Mouse (Mus musculus) midbrain, postnatal 0 days (tissue): ENCODE data around the gene Ifnlr1. TPM values are rescaled to one million over a fixed set of nuclear protein-coding genes. Genes with fewer than 3 reads are reported as not detected.

ENCODE experiments used
- ATAC-seq: fragments of 200-750 bp; cut with Nextera tagmentation; 2 replicates; pipeline ENCODE4 v1.8.0; 2017; ENCODE audit warnings: moderate number of reproducible peaks, mild to moderate bottlenecking, moderate TSS enrichment, moderate library complexity; ENCODE audit not compliant: low FRiP score
- DNase-seq: peaks from one replicate; pipeline ENCODE4 v3.0.0-alpha.2; 2015; ENCODE audit warnings: low spot score
- H3K27ac ChIP-seq: fragments of 300-500 bp; sonication (generic); 2 replicates; pipeline ENCODE4 v1.5.1; 2014; ENCODE audit warnings: low read depth, mild to moderate bottlenecking, low read length, mixed read lengths
- H3K27me3 ChIP-seq: fragments of 300-500 bp; sonication (generic); 2 replicates; pipeline ENCODE4 v1.6.1; 2014; ENCODE audit warnings: low read length, control low read depth, mixed read lengths; ENCODE audit not compliant: insufficient read depth
- H3K36me3 ChIP-seq: fragments of 300-500 bp; sonication (generic); 2 replicates; pipeline ENCODE4 v1.6.1; 2014; ENCODE audit warnings: low read length, control low read depth, mixed read lengths; ENCODE audit not compliant: insufficient read depth
- H3K4me1 ChIP-seq: fragments of 300-500 bp; sonication (generic); 2 replicates; pipeline ENCODE4 v1.6.1; 2014; ENCODE audit warnings: mild to moderate bottlenecking, control low read depth, antibody characterized with exemption, low read length, mixed read lengths; ENCODE audit not compliant: insufficient read depth
- H3K4me2 ChIP-seq: fragments of 300-500 bp; sonication (generic); 2 replicates; pipeline ENCODE4 v1.6.1; 2014; ENCODE audit warnings: low read depth, mild to moderate bottlenecking, low read length, mixed read lengths; ENCODE audit not compliant: poor library complexity, severe bottlenecking
- H3K4me3 ChIP-seq: fragments of 300-500 bp; sonication (generic); 2 replicates; pipeline ENCODE4 v1.5.1; 2014; ENCODE audit warnings: low read depth, mild to moderate bottlenecking, low read length, moderate library complexity
- H3K9ac ChIP-seq: fragments of 300-500 bp; sonication (generic); replicated peaks from 2 replicates; pipeline ENCODE4 v1.6.1; 2014; ENCODE audit warnings: mild to moderate bottlenecking, low read length, moderate library complexity, mixed read lengths; ENCODE audit not compliant: poor library complexity, severe bottlenecking
- H3K9me3 ChIP-seq: fragments of 300-500 bp; sonication (generic); 2 replicates; pipeline ENCODE4 v1.6.1; 2016; ENCODE audit warnings: low read length, control low read depth
- CTCF ChIP-seq: IDR thresholded peaks from 2 replicates; pipeline ENCODE4 v1.5.1; 2016; ENCODE audit warnings: antibody characterized with exemption, mild to moderate bottlenecking
- WGBS: fragments of 180-500 bp; shearing (Covaris S2); extraction: QIAGEN DNeasy Blood & Tissue Kit; methylation state at CpG from one replicate; pipeline ENCODE4 v1.1.7; 2014; 5-methylcytosine and 5-hydroxymethylcytosine counted together
- polyA plus RNA-seq: library from polyadenylated mRNA; unstranded; fragments of >200 nt; fragmentation: Nextera tagmentation; extraction: Ambion mirVana; gene quantifications from 2 replicates; pipeline ENCODE4 v1.2.1, GENCODE M21; 2015
- total RNA-seq: library from RNA; depleted of rRNA; stranded (reverse); fragments of >200 nt; gene quantifications from 2 replicates; pipeline ENCODE4 v1.2.3, GENCODE M21; 2014

Gene Ifnlr1
- total and polyA plus RNA-seq, 2 experiments from 2014 or later, result 0.10 to 0.22 TPM

DNA sequence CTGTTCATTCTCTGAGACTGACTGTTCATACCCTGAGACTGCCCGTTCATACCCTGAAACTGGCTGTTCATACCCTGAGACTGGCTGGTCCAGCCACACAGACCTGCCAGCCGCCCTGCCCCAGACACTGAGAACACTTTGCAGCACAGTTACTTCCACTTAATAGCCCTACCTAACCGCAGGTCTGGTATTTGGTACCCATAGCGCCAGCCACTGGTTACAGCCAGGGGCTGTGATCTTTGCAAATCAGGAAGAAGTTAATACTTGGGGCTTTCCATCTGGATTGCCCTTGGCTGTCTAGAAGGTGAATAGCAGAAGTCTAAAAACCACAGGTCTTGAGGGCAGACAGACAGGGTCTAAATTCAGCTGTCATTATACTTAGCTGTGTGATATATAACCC lies 6.8 kb upstream of the Ifnlr1 start:
- Histone ChIP-seq H3K4me2 (no peak overlapping the region), H3K27ac (no peak overlapping the region), H3K9ac (no peak overlapping the region), H3K4me1 (no peaks in the 10 kb centered on the region), H3K27me3 (no peaks in the 10 kb centered on the region), H3K9me3 (no peaks in the 10 kb centered on the region), H3K4me3 (no peak overlapping the region), H3K36me3 (no peaks in the 10 kb centered on the region)
- WGBS, result 80% methylated on average over 4 of the region's 4 CpGs
- DNase-seq, result no peak
- TF ChIP-seq CTCF, result no peak
- no peak for ATAC-seq

DNA sequence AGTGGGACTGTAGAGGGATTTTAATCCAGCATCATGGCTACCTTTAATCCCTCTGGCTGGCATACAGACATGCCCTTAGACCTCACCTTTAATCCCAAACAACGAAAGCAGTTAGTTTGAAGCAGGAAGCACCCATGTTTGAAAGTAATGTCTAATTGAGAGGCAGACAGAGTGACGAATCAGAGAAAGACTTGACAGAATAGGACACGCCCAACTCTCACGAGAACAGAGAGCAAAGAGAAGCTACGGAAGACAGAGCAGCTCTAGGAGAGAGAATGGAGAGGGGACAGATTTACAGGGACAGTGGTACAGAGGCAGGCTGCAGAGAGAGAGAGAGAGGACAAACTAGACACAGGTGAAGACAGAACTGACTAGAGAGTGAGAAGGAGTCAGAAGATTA lies 4.3 kb upstream of the Ifnlr1 start:
- no peak for ATAC-seq
- H3K27me3 ChIP-seq, result peaks cover 7% of the 10 kb centered on the region; the same call in 1 of the 2 replicates
- no peak overlapping the region for H3K27ac ChIP-seq
- TF ChIP-seq CTCF, result no peak
- H3K4me1 ChIP-seq, result no peaks in the 10 kb centered on the region
- no peak overlapping the region for H3K4me3 ChIP-seq
- H3K9ac ChIP-seq, result no peak overlapping the region
- H3K9me3 ChIP-seq, result no peaks in the 10 kb centered on the region
- H3K4me2 ChIP-seq, result no peak overlapping the region
- DNase-seq, result no peak
- H3K36me3 ChIP-seq, result no peaks in the 10 kb centered on the region
- WGBS, result 68% methylated on average over 5 of the region's 5 CpGs

- peak; percentile 47 for DNase-seq
- Histone ChIP-seq H3K4me2 (no peak overlapping the region), H3K9ac (no peak overlapping the region), H3K27me3 (peaks cover 18% of the 10 kb centered on the region; the same call in 1 of the 2 replicates), H3K4me3 (no peak overlapping the region), H3K36me3 (no peaks in the 10 kb centered on the region), H3K27ac (no peak overlapping the region), H3K9me3 (no peaks in the 10 kb centered on the region), H3K4me1 (no peaks in the 10 kb centered on the region)
- peak; percentile 79 for TF ChIP-seq CTCF
- no peak for ATAC-seq
- 21% methylated on average over 4 of the region's 4 CpGs for WGBS
Measured at GRCm38 (mm10) chr4:135683553-135683952, 2.5 kb upstream of the Ifnlr1 start.

DNA sequence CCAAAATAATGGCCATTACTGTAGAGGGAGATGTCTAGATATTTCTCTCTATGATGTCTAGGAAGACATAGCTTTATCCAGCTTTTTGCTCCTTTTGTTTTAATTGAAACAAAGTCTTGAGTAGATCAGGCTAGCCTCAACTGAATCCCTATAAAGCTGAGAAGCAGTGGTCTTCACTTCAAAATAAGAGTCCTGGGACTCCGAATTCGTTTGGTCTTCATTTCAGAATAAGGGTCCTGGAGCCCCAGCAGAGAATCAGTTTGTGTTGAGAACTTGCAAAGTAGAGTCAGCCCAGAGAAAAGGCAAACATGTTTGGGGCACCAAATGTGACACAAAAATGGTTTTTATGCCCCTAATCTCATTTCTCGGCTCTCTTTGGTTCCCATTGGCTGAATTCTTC lies 1.4 kb upstream of the Ifnlr1 start:
- TF ChIP-seq CTCF, result no peak
- Histone ChIP-seq H3K36me3 (no peaks in the 10 kb centered on the region), H3K4me3 (no peak overlapping the region), H3K27me3 (peaks cover 24% of the 10 kb centered on the region; the same call in 1 of the 2 replicates), H3K4me1 (no peaks in the 10 kb centered on the region), H3K27ac (no peak overlapping the region), H3K9ac (no peak overlapping the region), H3K9me3 (no peaks in the 10 kb centered on the region), H3K4me2 (no peak overlapping the region)
- ATAC-seq, result no peak
- WGBS, result 37% methylated on average over 3 of the region's 3 CpGs
- DNase-seq, result no peak

GRCm38 (mm10) chr4:135686568-135686953 lies 474 bp downstream of the Ifnlr1 start:
- WGBS, result 2% methylated on average over 21 of the region's 21 CpGs
- peak overlapping the region; percentile 42 for H3K9ac ChIP-seq
- ATAC-seq (no peak), DNase-seq (no peak)
- H3K9me3 ChIP-seq, result no peaks in the 10 kb centered on the region
- H3K36me3 ChIP-seq, result no peaks in the 10 kb centered on the region
- no peak for TF ChIP-seq CTCF
- H3K27ac ChIP-seq, result no peak overlapping the region
- no peaks in the 10 kb centered on the region for H3K4me1 ChIP-seq
- H3K4me2 ChIP-seq, result peak overlapping the region; percentile 93
- peaks cover 24% of the 10 kb centered on the region; the same call in 1 of the 2 replicates for H3K27me3 ChIP-seq
- peak overlapping the region; percentile 47 for H3K4me3 ChIP-seq

DNA sequence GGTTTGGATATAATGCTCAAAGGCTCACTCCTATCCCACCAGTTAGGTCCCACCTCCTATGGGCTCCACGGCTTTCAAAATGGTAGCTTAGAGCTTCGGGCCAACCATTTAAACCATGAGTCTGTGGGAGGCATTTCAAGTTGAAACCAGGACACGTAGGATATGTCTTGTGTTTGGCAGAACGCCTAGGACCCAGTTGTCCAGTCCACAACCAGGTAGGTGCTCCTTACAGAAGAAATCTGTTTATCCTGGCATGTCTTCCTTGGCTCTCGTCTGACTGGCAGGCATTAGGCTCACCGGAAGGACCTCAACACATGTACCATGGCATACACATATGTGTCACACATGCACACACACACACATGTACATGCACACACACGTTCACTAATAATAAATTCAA lies 3.7 kb downstream of the Ifnlr1 start:
- H3K9me3 ChIP-seq, result no peaks in the 10 kb centered on the region
- no peak overlapping the region for H3K4me3 ChIP-seq
- 91% methylated on average over 7 of the region's 7 CpGs for WGBS
- no peaks in the 10 kb centered on the region for H3K4me1 ChIP-seq
- no peaks in the 10 kb centered on the region for H3K36me3 ChIP-seq
- H3K27me3 ChIP-seq, result peaks cover 23% of the 10 kb centered on the region; the same call in 1 of the 2 replicates
- H3K4me2 ChIP-seq, result no peak overlapping the region
- no peak for ATAC-seq
- TF ChIP-seq CTCF, result no peak
- no peak overlapping the region for H3K27ac ChIP-seq
- no peak overlapping the region for H3K9ac ChIP-seq
- no peak for DNase-seq
